Mouse (Mus musculus) midbrain, embryonic 10.5 days (tissue): ENCODE data around the gene Lars2. TPM values are rescaled to one million over a fixed set of nuclear protein-coding genes. Genes with fewer than 3 reads are reported as not detected.
"Not testable (repeated sequence)": the region's sequence is repeated elsewhere in the genome, so short reads cannot be mapped to it uniquely, and the experiment has no call there.

Experiments used
- DNase-seq: peaks from one replicate; pipeline ENCODE4 v3.0.0-alpha.2; 2017; ENCODE audit warnings: low spot score
- H3K27ac ChIP-seq: fragments of 300-500 bp; sonication (generic); replicated peaks from 2 replicates; pipeline ENCODE4 v1.5.1; 2016; ENCODE audit warnings: mild to moderate bottlenecking
- H3K27me3 ChIP-seq: fragments of 300-500 bp; sonication (generic); 2 replicates; pipeline ENCODE4 v1.6.1; 2016; ENCODE audit warnings: low read depth, mild to moderate bottlenecking; ENCODE audit not compliant: poor library complexity, severe bottlenecking
- H3K36me3 ChIP-seq: fragments of 300-500 bp; sonication (generic); 2 replicates; pipeline ENCODE4 v1.6.1; 2016; ENCODE audit warnings: mild to moderate bottlenecking, moderate library complexity
- H3K4me1 ChIP-seq: fragments of 300-500 bp; sonication (generic); 2 replicates; pipeline ENCODE4 v1.6.1; 2016
- H3K4me3 ChIP-seq: fragments of 300-500 bp; sonication (generic); 2 replicates; pipeline ENCODE4 v1.5.1; 2016; ENCODE audit warnings: mild to moderate bottlenecking, moderate library complexity
- H3K9me3 ChIP-seq: fragments of 300-500 bp; sonication (generic); replicated peaks from 2 replicates; pipeline ENCODE4 v1.6.1; 2016; ENCODE audit warnings: mild to moderate bottlenecking
- WGBS: fragments of 180-500 bp; shearing (Covaris S2); methylation state at CpG from one replicate; pipeline ENCODE4 v1.1.7; 2016; 5-methylcytosine and 5-hydroxymethylcytosine counted together
- polyA plus RNA-seq: library from polyadenylated mRNA; unstranded; fragments of >200 nt; fragmentation: Nextera tagmentation; extraction: Ambion mirVana; gene quantifications from 2 replicates; pipeline ENCODE4 v1.2.1, GENCODE M21; 2016

Gene Lars2
- 584 and 607 TPM in 2 replicates for polyA plus RNA-seq

GRCm38 (mm10) chr9:123366708-123367385 lies at the start of gene Lars2:
Gene Lars2 (plus strand): TSS chr9:123366927.
- Histone ChIP-seq H3K4me3 (peak within 1 kb of the TSS; percentile 77), H3K9me3 (no peaks in the 10 kb centered on the region), H3K27me3 (no peaks in the 10 kb centered on the region), H3K27ac (peak within 1 kb of the TSS; percentile 87), H3K36me3 (peaks cover 3% of the 10 kb centered on the region), H3K4me1 (peaks cover 19% of the 10 kb centered on the region)
- under 1% methylated on average over 35 of the region's 35 CpGs for WGBS
- DNase-seq = peak; percentile 95

DNA sequence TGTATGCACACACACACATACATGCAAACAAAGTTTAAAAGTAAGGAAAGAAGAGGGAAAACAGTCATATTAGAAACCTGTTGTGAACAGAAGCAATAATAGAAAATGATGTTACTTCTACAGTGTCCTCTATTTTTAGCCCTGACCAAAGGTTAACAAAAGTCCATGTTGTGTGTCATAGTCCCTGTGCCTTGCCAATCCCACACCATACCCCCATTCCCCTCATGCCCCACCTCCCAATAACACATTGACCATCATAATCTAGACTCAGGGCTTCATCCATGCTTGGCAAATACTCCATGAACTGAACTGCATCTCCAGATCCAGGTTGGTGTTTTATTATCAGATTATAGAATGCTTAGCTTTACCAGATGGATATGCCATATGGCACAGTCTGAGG lies 40.6 kb upstream of the Lars2 start:
- no peaks in the 10 kb centered on the region for H3K27me3 ChIP-seq
- no peak overlapping the region for H3K27ac ChIP-seq
- DNase-seq = no peak
- no peaks in the 10 kb centered on the region for H3K36me3 ChIP-seq
- H3K4me1 ChIP-seq = no peaks in the 10 kb centered on the region
- H3K9me3 ChIP-seq = no peaks in the 10 kb centered on the region
- H3K4me3 ChIP-seq = no peak overlapping the region

DNA sequence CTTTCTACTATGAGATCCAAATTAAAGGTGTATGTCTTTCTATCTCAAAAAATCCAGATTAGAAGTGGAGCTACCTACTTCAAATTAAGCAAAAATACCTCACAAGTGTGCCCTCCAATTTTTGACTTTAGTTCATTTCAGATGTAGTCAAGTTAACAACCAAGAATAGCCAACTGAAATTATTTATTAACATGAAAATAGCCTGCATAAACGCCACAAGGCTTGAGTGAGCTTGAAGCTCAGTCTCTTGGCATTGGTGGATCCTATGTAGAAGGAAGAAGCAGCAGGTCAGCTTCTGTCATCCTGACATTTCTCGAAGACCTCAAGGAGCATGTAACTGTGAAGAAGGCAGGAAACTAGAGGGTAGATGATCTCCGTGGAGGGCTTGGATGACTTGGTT lies 38.4 kb upstream of the Lars2 start:
- Histone ChIP-seq H3K9me3 (no peaks in the 10 kb centered on the region), H3K4me3 (no peak overlapping the region), H3K4me1 (no peaks in the 10 kb centered on the region), H3K27ac (no peak overlapping the region), H3K27me3 (no peaks in the 10 kb centered on the region), H3K36me3 (no peaks in the 10 kb centered on the region)
- no peak for DNase-seq
- 84% methylated on average over 3 of the region's 3 CpGs for WGBS

- 91% methylated on average over 7 of the region's 7 CpGs for WGBS
- H3K36me3 ChIP-seq = no peaks in the 10 kb centered on the region
- no peak overlapping the region for H3K4me3 ChIP-seq
Measured at GRCm38 (mm10) chr9:123329831-123330230, 36.9 kb upstream of the Lars2 start.

GRCm38 (mm10) chr9:123330271-123330670 lies 36.5 kb upstream of the Lars2 start:
- 73% methylated on average over 1 of the region's 1 CpGs for WGBS
- H3K9me3 ChIP-seq, H3K27ac ChIP-seq, H3K36me3 ChIP-seq, H3K4me3 ChIP-seq, H3K4me1 ChIP-seq, H3K27me3 ChIP-seq, DNase-seq: not testable (repeated sequence)

More at GRCm38 (mm10) chr9:123329831-123330230, 36.9 kb upstream of the Lars2 start:
- H3K27me3 ChIP-seq = no peaks in the 10 kb centered on the region
- no peak for DNase-seq
- H3K9me3 ChIP-seq = no peaks in the 10 kb centered on the region
- H3K4me1 ChIP-seq = no peaks in the 10 kb centered on the region
- H3K27ac ChIP-seq = no peak overlapping the region

GRCm38 (mm10) chr9:123333479-123333878 lies 33.2 kb upstream of the Lars2 start:
- 87% methylated on average over 2 of the region's 2 CpGs for WGBS
- H3K27ac ChIP-seq = no peak overlapping the region
- no peaks in the 10 kb centered on the region for H3K27me3 ChIP-seq
- no peak overlapping the region for H3K4me3 ChIP-seq
- H3K4me1 ChIP-seq = peaks cover 7% of the 10 kb centered on the region; the same call in 1 of the 2 replicates
- DNase-seq = no peak
- no peaks in the 10 kb centered on the region for H3K9me3 ChIP-seq
- H3K36me3 ChIP-seq = no peaks in the 10 kb centered on the region

- WGBS = 75% methylated on average over 5 of the region's 5 CpGs
- Histone ChIP-seq H3K27ac (no peak overlapping the region), H3K9me3 (no peaks in the 10 kb centered on the region), H3K27me3 (no peaks in the 10 kb centered on the region), H3K4me3 (no peak overlapping the region), H3K4me1 (peaks cover 7% of the 10 kb centered on the region; the same call in 1 of the 2 replicates), H3K36me3 (no peaks in the 10 kb centered on the region)
- DNase-seq = no peak
Measured at GRCm38 (mm10) chr9:123335044-123335670, 31.6 kb upstream of the Lars2 start.

- Histone ChIP-seq H3K27ac (no peak overlapping the region), H3K27me3 (no peaks in the 10 kb centered on the region), H3K4me1 (peaks cover 7% of the 10 kb centered on the region; the same call in 1 of the 2 replicates), H3K36me3 (no peaks in the 10 kb centered on the region), H3K9me3 (no peaks in the 10 kb centered on the region), H3K4me3 (no peak overlapping the region)
- WGBS = 73% methylated on average over 3 of the region's 3 CpGs
- DNase-seq = no peak
Measured at GRCm38 (mm10) chr9:123339651-123340144, 27.0 kb upstream of the Lars2 start.

- peaks cover 7% of the 10 kb centered on the region; the same call in 1 of the 2 replicates for H3K4me1 ChIP-seq
- no peaks in the 10 kb centered on the region for H3K27me3 ChIP-seq
- H3K36me3 ChIP-seq = no peaks in the 10 kb centered on the region
- H3K27ac ChIP-seq = no peak overlapping the region
- no peak overlapping the region for H3K4me3 ChIP-seq
- no peaks in the 10 kb centered on the region for H3K9me3 ChIP-seq
- DNase-seq = no peak
- WGBS = 91% methylated on average over 6 of the region's 6 CpGs
Measured at GRCm38 (mm10) chr9:123341256-123341655, 25.5 kb upstream of the Lars2 start.

DNA sequence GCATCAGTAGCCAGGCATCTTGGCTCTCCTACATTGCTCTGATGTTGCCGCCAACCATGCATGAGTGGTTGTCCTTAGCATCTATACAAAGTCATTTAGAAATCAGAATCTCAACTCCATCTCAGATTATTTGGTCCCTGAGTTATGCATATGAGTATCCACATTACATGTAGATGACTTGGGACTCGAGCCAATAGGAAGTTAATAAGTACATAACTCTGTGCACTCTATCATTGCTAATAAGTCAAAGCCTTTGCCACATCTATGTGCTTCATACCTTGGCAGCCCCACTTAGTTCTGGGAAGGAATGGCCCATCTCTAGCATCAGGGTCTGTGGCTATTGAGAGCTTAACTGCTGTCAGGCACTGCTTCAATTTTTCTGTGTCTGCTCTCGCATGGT lies 23.7 kb upstream of the Lars2 start:
- no peak overlapping the region for H3K4me3 ChIP-seq
- no peaks in the 10 kb centered on the region for H3K27me3 ChIP-seq
- no peaks in the 10 kb centered on the region for H3K9me3 ChIP-seq
- 86% methylated on average over 3 of the region's 3 CpGs for WGBS
- peaks cover 4% of the 10 kb centered on the region; the same call in 1 of the 2 replicates for H3K4me1 ChIP-seq
- DNase-seq = no peak
- no peak overlapping the region for H3K27ac ChIP-seq
- H3K36me3 ChIP-seq = no peaks in the 10 kb centered on the region

GRCm38 (mm10) chr9:123349286-123349685 lies 17.4 kb upstream of the Lars2 start:
- H3K9me3 ChIP-seq = peaks cover 24% of the 10 kb centered on the region
- not testable (repeated sequence) for H3K27me3 ChIP-seq, DNase-seq, H3K27ac ChIP-seq, H3K4me1 ChIP-seq, H3K36me3 ChIP-seq, H3K4me3 ChIP-seq
- 95% methylated on average over 1 of the region's 1 CpGs for WGBS

DNA sequence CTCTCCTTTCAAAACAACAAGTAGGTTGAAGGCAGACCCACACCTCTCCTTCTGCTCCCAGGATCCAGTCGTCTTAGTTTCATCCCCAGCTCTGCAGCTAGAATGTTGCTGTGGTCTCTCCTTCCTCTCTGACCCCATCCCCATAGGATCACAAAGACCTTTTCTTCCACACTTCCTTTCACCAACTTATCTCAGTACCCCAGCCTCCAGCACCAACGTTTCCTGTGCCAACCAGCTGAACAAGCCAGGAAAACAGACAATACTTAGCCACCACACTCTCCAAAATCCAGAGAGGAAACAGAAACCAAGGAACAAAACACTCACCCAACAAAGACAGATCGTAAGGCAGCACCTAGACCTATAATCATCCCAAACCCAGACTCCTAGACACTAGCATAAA lies 6.7 kb upstream of the Lars2 start:
- DNase-seq = no peak

GRCm38 (mm10) chr9:123365353-123365752 lies 1.4 kb upstream of the Lars2 start:
- Histone ChIP-seq H3K27me3 (no peaks in the 10 kb centered on the region), H3K9me3 (no peaks in the 10 kb centered on the region)
- WGBS = 92% methylated on average over 1 of the region's 1 CpGs

More for the DNA sequence above, 6.7 kb upstream of the Lars2 start:
- Histone ChIP-seq H3K4me3 (no peak overlapping the region), H3K36me3 (no peaks in the 10 kb centered on the region), H3K27ac (no peak overlapping the region), H3K4me1 (no peaks in the 10 kb centered on the region), H3K27me3 (no peaks in the 10 kb centered on the region), H3K9me3 (no peaks in the 10 kb centered on the region)
- 63% methylated on average over 3 of the region's 3 CpGs for WGBS

More at GRCm38 (mm10) chr9:123365353-123365752, 1.4 kb upstream of the Lars2 start:
- Histone ChIP-seq H3K4me3 (no peak overlapping the region), H3K36me3 (no peaks in the 10 kb centered on the region), H3K4me1 (peaks cover 19% of the 10 kb centered on the region), H3K27ac (no peak overlapping the region)
- no peak for DNase-seq
